Mouse (Mus musculus) hindbrain, embryonic 12.5 days (tissue): ENCODE measurements around the gene Pde4b. TPM values are rescaled to one million over a fixed set of nuclear protein-coding genes. Genes with fewer than 3 reads are reported as not detected.

Experiments
- ATAC-seq: fragments of 200-750 bp; cut with Nextera tagmentation; 2 replicates; pipeline ENCODE4 v1.8.0; 2017; ENCODE audit warnings: moderate TSS enrichment; ENCODE audit not compliant: low FRiP score
- H3K27ac ChIP-seq: fragments of 300-500 bp; sonication (generic); 2 replicates; pipeline ENCODE4 v1.5.1; 2016; ENCODE audit warnings: mild to moderate bottlenecking
- H3K27me3 ChIP-seq: fragments of 300-500 bp; sonication (generic); 2 replicates; pipeline ENCODE4 v1.6.1; 2016; ENCODE audit warnings: mild to moderate bottlenecking
- H3K36me3 ChIP-seq: fragments of 300-500 bp; sonication (generic); 2 replicates; pipeline ENCODE4 v1.6.1; 2016; ENCODE audit warnings: mild to moderate bottlenecking
- H3K4me1 ChIP-seq: fragments of 300-500 bp; sonication (generic); 2 replicates; pipeline ENCODE4 v1.6.1; 2016
- H3K4me2 ChIP-seq: fragments of 300-500 bp; sonication (generic); replicated peaks from 2 replicates; pipeline ENCODE4 v1.6.1; 2016; ENCODE audit warnings: mild to moderate bottlenecking
- H3K4me3 ChIP-seq: fragments of 300-500 bp; sonication (generic); 2 replicates; pipeline ENCODE4 v1.5.1; 2016; ENCODE audit warnings: mild to moderate bottlenecking
- H3K9ac ChIP-seq: fragments of 300-500 bp; sonication (generic); 2 replicates; pipeline ENCODE4 v1.6.1; 2016; ENCODE audit warnings: mild to moderate bottlenecking, moderate library complexity
- H3K9me3 ChIP-seq: fragments of 300-500 bp; sonication (generic); replicated peaks from 2 replicates; pipeline ENCODE4 v1.6.1; 2016; ENCODE audit warnings: mild to moderate bottlenecking
- WGBS: fragments of 180-500 bp; shearing (Covaris S2); methylation state at CpG from one replicate; pipeline ENCODE4 v1.1.7; 2016; 5-methylcytosine and 5-hydroxymethylcytosine counted together
- polyA plus RNA-seq: library from polyadenylated mRNA; unstranded; fragments of >200 nt; fragmentation: Nextera tagmentation; extraction: Ambion mirVana; gene quantifications from 2 replicates; pipeline ENCODE4 v1.2.1, GENCODE M21; 2016

Pde4b gene
- polyA plus RNA-seq, 1 experiment from 2014 or later: 12.5 TPM

DNA sequence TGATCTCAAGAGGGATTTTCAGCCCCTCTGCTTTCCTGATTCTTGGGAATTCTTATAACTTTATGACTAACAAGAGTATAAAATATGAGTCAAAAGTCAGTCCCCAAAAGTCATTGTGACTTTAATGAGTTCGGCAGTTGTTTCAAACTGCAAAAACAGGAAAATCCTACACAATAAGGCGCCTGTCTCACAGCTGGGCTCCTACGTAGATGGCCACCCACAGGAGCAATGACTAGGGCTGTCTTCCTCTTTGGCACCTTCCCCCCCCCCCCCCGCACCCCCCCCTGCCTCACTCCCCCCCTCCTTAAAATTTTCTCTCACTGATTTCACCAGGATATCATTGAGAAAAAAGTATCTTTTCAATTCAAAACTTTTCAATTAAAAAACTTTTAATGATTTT is 498.2 kb downstream of the Pde4b start:
- Histone ChIP-seq H3K27ac (no peak overlapping the region), H3K4me1 (peaks cover 23% of the 10 kb centered on the region), H3K9me3 (no peaks in the 10 kb centered on the region), H3K4me3 (no peak overlapping the region), H3K9ac (no peak overlapping the region), H3K4me2 (no peak overlapping the region), H3K36me3 (no peaks in the 10 kb centered on the region), H3K27me3 (no peaks in the 10 kb centered on the region)
- 24% methylated on average over 3 of the region's 4 CpGs for WGBS
- ATAC-seq: no peak

GRCm38 (mm10) chr4:102586787-102587186 is 499.4 kb downstream of the Pde4b start:
- H3K4me1 ChIP-seq: peaks cover 30% of the 10 kb centered on the region
- H3K27me3 ChIP-seq: no peaks in the 10 kb centered on the region
- H3K36me3 ChIP-seq: no peaks in the 10 kb centered on the region
- H3K9me3 ChIP-seq: no peaks in the 10 kb centered on the region
- no peak overlapping the region for H3K9ac ChIP-seq
- H3K4me2 ChIP-seq: no peak overlapping the region
- WGBS: 88% methylated on average over 3 of the region's 3 CpGs
- H3K27ac ChIP-seq: no peak overlapping the region
- no peak overlapping the region for H3K4me3 ChIP-seq
- no peak for ATAC-seq

GRCm38 (mm10) chr4:102588668-102589455 is 501.5 kb downstream of the Pde4b start:
- WGBS: 30% methylated on average over 12 of the region's 12 CpGs
- H3K4me1 ChIP-seq: peaks cover 35% of the 10 kb centered on the region
- H3K4me3 ChIP-seq: peak overlapping the region; percentile 27; the same call in 1 of the 2 replicates
- no peaks in the 10 kb centered on the region for H3K36me3 ChIP-seq
- peak; percentile 71 for ATAC-seq
- H3K9me3 ChIP-seq: no peaks in the 10 kb centered on the region
- H3K27ac ChIP-seq: peak overlapping the region; percentile 62
- no peaks in the 10 kb centered on the region for H3K27me3 ChIP-seq
- H3K4me2 ChIP-seq: peak overlapping the region; percentile 48
- H3K9ac ChIP-seq: no peak overlapping the region

GRCm38 (mm10) chr4:102589537-102590031 is 502.2 kb downstream of the Pde4b start:
- Histone ChIP-seq H3K4me1 (peaks cover 34% of the 10 kb centered on the region), H3K36me3 (no peaks in the 10 kb centered on the region), H3K4me3 (peak overlapping the region; percentile 27), H3K27me3 (no peaks in the 10 kb centered on the region), H3K4me2 (peak overlapping the region; percentile 48), H3K9ac (peak overlapping the region; percentile 13; the same call in 1 of the 2 replicates), H3K9me3 (no peaks in the 10 kb centered on the region), H3K27ac (peak overlapping the region; percentile 62)
- peak; percentile 74 for ATAC-seq
- 2% methylated on average over 9 of the region's 9 CpGs for WGBS

DNA sequence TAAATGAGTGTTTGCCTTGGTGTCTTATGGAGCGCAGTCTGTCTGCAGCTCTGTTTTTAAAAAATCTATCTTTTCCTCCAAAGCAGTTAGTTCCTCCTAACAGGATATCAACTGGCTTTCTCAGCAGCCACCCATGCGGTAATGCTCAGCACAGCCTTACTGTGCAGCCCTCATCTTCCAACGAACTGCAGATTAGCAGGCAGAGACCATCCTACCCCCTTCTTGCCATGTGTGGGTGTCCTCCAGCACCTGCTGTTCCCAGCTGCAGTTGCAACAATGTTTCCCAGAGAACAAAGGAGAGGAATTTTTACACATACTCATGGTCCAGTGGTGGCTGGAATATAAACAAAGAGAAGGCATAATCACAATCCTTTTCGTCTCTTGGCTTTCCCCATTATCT is 504.5 kb downstream of the Pde4b start:
- peak overlapping the region; percentile 15; the same call in 1 of the 2 replicates for H3K4me2 ChIP-seq
- peaks cover 30% of the 10 kb centered on the region for H3K4me1 ChIP-seq
- H3K9ac ChIP-seq: 0 out of 2 replicates have a peak overlapping the region, but pooled peaks have one; percentile 0
- H3K4me3 ChIP-seq: no peak overlapping the region
- H3K27ac ChIP-seq: peak overlapping the region; percentile 35; the same call in 1 of the 2 replicates
- WGBS: 44% methylated on average over 4 of the region's 4 CpGs
- H3K9me3 ChIP-seq: no peaks in the 10 kb centered on the region
- no peaks in the 10 kb centered on the region for H3K27me3 ChIP-seq
- no peak for ATAC-seq
- H3K36me3 ChIP-seq: 0 out of 2 replicates have a peak, but pooled peaks cover 4% of the 10 kb centered on the region

- no peak overlapping the region for H3K9ac ChIP-seq
- H3K4me3 ChIP-seq: no peak overlapping the region
- no peak overlapping the region for H3K4me2 ChIP-seq
Measured at GRCm38 (mm10) chr4:102592541-102592940, 505.2 kb downstream of the Pde4b start.

GRCm38 (mm10) chr4:102593631-102594030 is 506.3 kb downstream of the Pde4b start:
- ATAC-seq: no peak
- Histone ChIP-seq H3K4me1 (peaks cover 28% of the 10 kb centered on the region), H3K4me3 (no peak overlapping the region), H3K9ac (no peak overlapping the region), H3K9me3 (no peaks in the 10 kb centered on the region), H3K27ac (no peak overlapping the region), H3K4me2 (no peak overlapping the region), H3K27me3 (no peaks in the 10 kb centered on the region), H3K36me3 (0 out of 2 replicates have a peak, but pooled peaks cover 4% of the 10 kb centered on the region)
- 84% methylated on average over 4 of the region's 4 CpGs for WGBS

More at GRCm38 (mm10) chr4:102592541-102592940, 505.2 kb downstream of the Pde4b start:
- Histone ChIP-seq H3K9me3 (no peaks in the 10 kb centered on the region), H3K36me3 (0 out of 2 replicates have a peak, but pooled peaks cover 4% of the 10 kb centered on the region), H3K4me1 (peaks cover 30% of the 10 kb centered on the region), H3K27ac (peak overlapping the region; percentile 0; the same call in 1 of the 2 replicates), H3K27me3 (no peaks in the 10 kb centered on the region)
- WGBS: 69% methylated on average over 2 of the region's 2 CpGs
- ATAC-seq: no peak

GRCm38 (mm10) chr4:102594506-102594905 is 507.2 kb downstream of the Pde4b start:
- Histone ChIP-seq H3K4me1 (peaks cover 19% of the 10 kb centered on the region), H3K27ac (no peak overlapping the region), H3K9ac (no peak overlapping the region), H3K4me3 (no peak overlapping the region), H3K36me3 (0 out of 2 replicates have a peak, but pooled peaks cover 10% of the 10 kb centered on the region), H3K4me2 (no peak overlapping the region), H3K9me3 (no peaks in the 10 kb centered on the region), H3K27me3 (no peaks in the 10 kb centered on the region)
- ATAC-seq: no peak
- 85% methylated on average over 3 of the region's 3 CpGs for WGBS

- H3K27ac ChIP-seq: no peak overlapping the region
- H3K9ac ChIP-seq: no peak overlapping the region
- no peaks in the 10 kb centered on the region for H3K4me1 ChIP-seq
- 71% methylated on average over 3 of the region's 3 CpGs for WGBS
- no peak for ATAC-seq
- no peaks in the 10 kb centered on the region for H3K9me3 ChIP-seq
- peaks cover 16% of the 10 kb centered on the region; the same call in 1 of the 2 replicates for H3K36me3 ChIP-seq
- H3K27me3 ChIP-seq: no peaks in the 10 kb centered on the region
- H3K4me3 ChIP-seq: no peak overlapping the region
- H3K4me2 ChIP-seq: no peak overlapping the region
Measured at GRCm38 (mm10) chr4:102603968-102604367, 516.6 kb downstream of the Pde4b start.

DNA sequence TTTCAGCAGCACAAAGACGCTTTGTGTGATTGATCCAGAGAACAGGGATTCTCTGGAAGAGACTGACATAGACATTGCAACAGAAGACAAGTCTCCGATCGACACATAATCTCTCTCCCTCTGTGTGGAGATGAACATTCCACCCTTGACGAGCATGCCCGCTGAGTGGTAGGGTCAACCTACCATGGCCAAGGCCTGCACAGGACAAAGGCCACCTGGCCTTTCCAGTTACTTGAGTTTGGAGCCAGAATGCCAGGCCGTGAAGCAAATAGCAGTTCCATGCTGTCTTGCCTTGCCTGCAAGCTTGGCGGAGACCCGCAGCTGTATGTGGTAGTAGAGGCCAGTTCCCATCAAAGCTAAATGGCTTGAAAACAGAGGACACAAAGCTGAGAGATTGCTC is 517.9 kb downstream of the Pde4b start:
- Histone ChIP-seq H3K9me3 (no peaks in the 10 kb centered on the region), H3K4me1 (no peaks in the 10 kb centered on the region), H3K9ac (no peak overlapping the region), H3K27ac (no peak overlapping the region), H3K27me3 (no peaks in the 10 kb centered on the region), H3K4me3 (no peak overlapping the region), H3K4me2 (no peak overlapping the region), H3K36me3 (peaks cover 12% of the 10 kb centered on the region; the same call in 1 of the 2 replicates)
- 93% methylated on average over 8 of the region's 8 CpGs for WGBS
- ATAC-seq: no peak

- no peak overlapping the region for H3K9ac ChIP-seq
- no peak overlapping the region for H3K4me2 ChIP-seq
- H3K27ac ChIP-seq: no peak overlapping the region
- H3K36me3 ChIP-seq: peaks cover 12% of the 10 kb centered on the region; the same call in 1 of the 2 replicates
- ATAC-seq: no peak
- no peak overlapping the region for H3K4me3 ChIP-seq
- H3K4me1 ChIP-seq: no peaks in the 10 kb centered on the region
- 76% methylated on average over 4 of the region's 4 CpGs for WGBS
- H3K9me3 ChIP-seq: no peaks in the 10 kb centered on the region
- H3K27me3 ChIP-seq: no peaks in the 10 kb centered on the region
Measured at GRCm38 (mm10) chr4:102605722-102606341, 518.5 kb downstream of the Pde4b start.

DNA sequence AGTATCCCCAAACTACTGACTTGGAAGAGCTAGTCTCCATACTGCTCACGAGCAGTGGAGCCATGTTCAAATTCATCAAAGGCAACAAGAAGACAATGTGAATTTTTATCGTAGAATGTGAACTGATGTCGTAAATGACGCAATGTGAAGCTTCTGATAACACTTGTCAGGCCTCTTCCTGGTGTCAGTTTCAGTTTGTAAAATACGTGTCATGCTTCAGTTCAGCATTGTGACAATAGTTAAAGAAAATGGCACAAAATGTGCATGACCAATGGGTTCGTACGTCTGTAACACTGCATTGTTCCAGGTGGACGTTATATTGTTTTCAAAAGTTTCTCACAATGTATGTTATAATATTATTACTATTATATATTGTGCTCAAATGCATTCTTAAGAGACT is 519.5 kb downstream of the Pde4b start:
- Histone ChIP-seq H3K9me3 (no peaks in the 10 kb centered on the region), H3K4me3 (no peak overlapping the region), H3K36me3 (0 out of 2 replicates have a peak, but pooled peaks cover 9% of the 10 kb centered on the region), H3K9ac (no peak overlapping the region), H3K27me3 (no peaks in the 10 kb centered on the region), H3K4me1 (no peaks in the 10 kb centered on the region), H3K4me2 (no peak overlapping the region), H3K27ac (no peak overlapping the region)
- 88% methylated on average over 8 of the region's 8 CpGs for WGBS
- ATAC-seq: no peak
